Mouse (Mus musculus): ENCODE measurements at regions not wholly inside any gene's neighbourhood (a gene's known extent, or its start where the extent isn't known, plus 50 kb on each side); places are given as distances from the start of the nearest gene placed in this dataset.
"Not testable (repeated sequence)": the region's sequence is repeated elsewhere in the genome, so short reads cannot be mapped to it uniquely, and the experiment has no call there.

DNA sequence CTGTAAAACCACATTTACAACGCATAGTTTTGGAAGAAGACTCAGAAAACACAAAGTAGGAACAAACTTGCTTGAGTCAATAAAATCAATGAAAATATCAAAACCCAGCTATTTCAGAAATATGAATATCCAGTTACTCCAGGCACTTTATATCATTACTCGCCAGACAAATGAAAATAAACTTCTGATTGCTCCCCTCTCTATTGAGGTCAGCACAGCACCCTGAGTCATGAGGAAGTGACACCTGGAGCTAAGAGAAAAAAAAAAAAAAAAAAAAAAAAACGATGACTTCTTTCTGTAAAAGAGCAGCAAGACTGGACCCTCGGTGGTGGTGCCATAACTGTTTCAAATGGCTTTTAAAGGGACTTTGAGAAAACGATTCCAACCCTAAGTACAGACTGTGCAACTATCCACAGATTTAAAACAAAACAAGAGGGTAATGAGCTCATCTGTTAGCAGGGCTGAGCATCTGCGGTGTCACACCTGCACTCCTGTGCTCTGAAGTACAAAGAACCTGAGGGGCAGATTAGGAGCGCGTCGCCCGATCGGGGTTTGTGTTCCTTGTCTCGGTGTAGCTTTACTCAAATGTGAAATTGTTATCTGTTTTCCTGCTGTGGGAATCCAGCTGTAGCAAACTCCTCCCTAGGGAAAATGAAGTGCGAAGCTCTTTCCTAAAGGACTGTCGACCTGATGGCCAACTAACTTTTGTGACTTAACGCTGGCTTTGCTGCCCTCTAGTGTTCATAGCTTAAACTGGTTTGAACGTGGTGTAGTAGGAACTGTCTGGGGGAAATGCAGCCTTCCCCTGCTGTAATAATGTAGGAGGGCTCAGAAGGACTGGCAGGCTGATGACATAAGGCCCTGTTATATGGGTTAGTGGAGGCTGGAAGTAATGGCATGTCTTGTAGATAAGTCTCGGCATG lies 449.9 kb downstream of the Dad1 start:
- Histone ChIP-seq H3K9me3 (ENCODE audit: low read length) (no peaks in the 10 kb centered on the region), H3K27ac (ENCODE audit: low read length) (no peak overlapping the region), H3K4me1 (ENCODE audit: insufficient read depth, low read depth, low read length) (no peaks in the 10 kb centered on the region), H3K27me3 (replicated peaks; ENCODE audit: insufficient read depth, low read length) (no peaks in the 10 kb centered on the region), H3K9ac (replicated peaks; ENCODE audit: low read depth) (no peak overlapping the region), H3K4me2 (replicated peaks; ENCODE audit: low read depth, low read length) (no peak overlapping the region), H3K4me3 (ENCODE audit: low read depth, low read length) (no peak overlapping the region), H3K36me3 (ENCODE audit: insufficient read depth, low read length) (no peaks in the 10 kb centered on the region)
- ATAC-seq (peak; percentile 68), DNase-seq (ENCODE audit: low spot score) (peak; percentile 85)
- 21% methylated on average over 17 of the region's 17 CpGs for WGBS
- TF ChIP-seq CTCF (IDR thresholded peaks at IDR 0.05) = peak; percentile 88
- no peak for TF ChIP-seq EP300 (IDR thresholded peaks at IDR 0.05)

DNA sequence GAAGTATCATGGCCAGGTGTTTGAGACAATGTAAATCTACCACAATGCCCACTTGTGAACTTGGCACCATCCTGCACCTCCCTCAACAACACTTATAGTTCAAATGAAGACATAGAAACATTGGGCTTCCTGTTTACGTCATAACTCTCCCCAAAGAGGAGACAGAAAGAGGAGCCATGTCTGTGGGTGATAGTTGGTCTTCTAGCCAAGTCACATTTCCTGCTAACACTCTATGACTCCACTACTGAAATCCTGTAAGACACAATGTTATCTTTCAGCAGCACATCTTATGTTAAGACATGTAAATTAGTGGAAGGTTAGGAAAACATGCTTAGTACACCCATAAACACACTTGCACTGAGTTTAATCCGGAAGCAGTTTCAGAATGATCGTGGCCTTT lies 451.4 kb downstream of the Dad1 start:
- H3K27ac ChIP-seq (ENCODE audit: low read length) = no peak overlapping the region
- DNase-seq (ENCODE audit: low spot score) = peak; percentile 12
- H3K4me3 ChIP-seq (ENCODE audit: low read depth, low read length) = no peak overlapping the region
- H3K4me2 ChIP-seq (replicated peaks; ENCODE audit: low read depth, low read length) = no peak overlapping the region
- H3K36me3 ChIP-seq (ENCODE audit: insufficient read depth, low read length) = no peaks in the 10 kb centered on the region
- 61% methylated on average over 3 of the region's 3 CpGs for WGBS
- TF ChIP-seq EP300 (IDR thresholded peaks at IDR 0.05) (no peak), CTCF (IDR thresholded peaks at IDR 0.05) (no peak)
- no peaks in the 10 kb centered on the region for H3K27me3 ChIP-seq (replicated peaks; ENCODE audit: insufficient read depth, low read length)
- no peak for ATAC-seq
- H3K9ac ChIP-seq (replicated peaks; ENCODE audit: low read depth) = no peak overlapping the region
- H3K4me1 ChIP-seq (ENCODE audit: insufficient read depth, low read depth, low read length) = no peaks in the 10 kb centered on the region
- H3K9me3 ChIP-seq (ENCODE audit: low read length) = no peaks in the 10 kb centered on the region

DNA sequence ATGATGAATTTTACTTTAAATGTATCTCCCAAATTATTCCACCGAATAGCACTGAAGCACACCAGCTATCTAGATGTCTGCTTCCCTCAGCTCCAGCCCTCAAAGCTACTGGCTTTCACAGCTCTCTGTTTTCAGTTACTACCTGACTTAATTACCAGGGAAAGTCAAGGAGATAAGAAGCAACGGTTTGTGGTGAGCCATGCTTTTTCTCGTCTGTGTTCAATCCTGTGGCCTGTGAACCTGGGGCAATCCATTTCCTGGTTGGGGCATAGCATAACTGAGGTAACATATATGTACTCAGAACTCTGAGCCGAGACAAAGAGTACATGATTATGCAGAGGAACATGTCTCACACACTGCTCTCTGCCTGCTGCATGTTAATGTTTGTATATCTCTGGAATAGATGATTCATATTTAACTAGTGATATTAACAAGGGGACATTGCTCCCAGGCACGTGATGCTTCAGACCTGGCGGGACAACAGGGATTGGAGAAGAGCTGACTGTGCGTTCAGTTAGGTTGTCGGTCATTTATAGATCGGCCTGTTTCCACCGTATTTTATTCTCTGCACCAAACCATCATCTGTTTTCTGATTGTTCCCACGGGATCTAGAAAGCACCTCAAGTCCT lies 453.3 kb downstream of the Dad1 start:
- WGBS = 72% methylated on average over 11 of the region's 11 CpGs
- Histone ChIP-seq H3K27ac (ENCODE audit: low read length) (no peak overlapping the region), H3K36me3 (ENCODE audit: insufficient read depth, low read length) (no peaks in the 10 kb centered on the region), H3K9me3 (ENCODE audit: low read length) (no peaks in the 10 kb centered on the region), H3K4me1 (ENCODE audit: insufficient read depth, low read depth, low read length) (no peaks in the 10 kb centered on the region), H3K4me3 (ENCODE audit: low read depth, low read length) (no peak overlapping the region), H3K9ac (replicated peaks; ENCODE audit: low read depth) (no peak overlapping the region), H3K4me2 (replicated peaks; ENCODE audit: low read depth, low read length) (no peak overlapping the region), H3K27me3 (replicated peaks; ENCODE audit: insufficient read depth, low read length) (no peaks in the 10 kb centered on the region)
- TF ChIP-seq EP300 (IDR thresholded peaks at IDR 0.05) (no peak), CTCF (IDR thresholded peaks at IDR 0.05) (no peak)
- DNase-seq (ENCODE audit: low spot score) = no peak
- ATAC-seq = no peak

DNA sequence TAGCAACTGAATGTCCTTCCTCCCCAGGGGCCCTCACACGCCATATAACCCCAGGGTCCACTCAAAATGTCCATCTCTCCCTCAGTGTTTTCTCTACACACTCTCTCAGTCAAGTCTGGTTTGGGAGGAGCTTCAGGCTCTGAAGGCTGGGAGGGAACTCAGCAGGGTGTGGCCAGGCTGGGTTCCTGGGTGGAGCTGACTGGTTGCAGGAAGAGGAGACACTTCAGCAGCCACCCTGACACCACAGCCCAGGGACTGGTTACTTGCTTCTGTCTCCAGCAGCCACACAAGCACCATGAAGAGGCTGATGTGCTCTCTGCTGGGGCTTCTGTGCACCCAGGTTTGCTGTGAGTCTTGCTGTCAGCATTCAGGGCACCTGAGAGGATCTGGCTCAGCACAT lies 458.7 kb downstream of the Dad1 start:
- not testable (repeated sequence) for DNase-seq (ENCODE audit: low spot score); H3K27ac ChIP-seq (ENCODE audit: low read length); H3K9me3 ChIP-seq (ENCODE audit: low read length); ATAC-seq; H3K27me3 ChIP-seq (replicated peaks; ENCODE audit: insufficient read depth, low read length); H3K9ac ChIP-seq (replicated peaks; ENCODE audit: low read depth); H3K36me3 ChIP-seq (ENCODE audit: insufficient read depth, low read length); H3K4me1 ChIP-seq (ENCODE audit: insufficient read depth, low read depth, low read length); H3K4me3 ChIP-seq (ENCODE audit: low read depth, low read length); H3K4me2 ChIP-seq (replicated peaks; ENCODE audit: low read depth, low read length)
- 55% methylated on average over 1 of the region's 1 CpGs for WGBS

DNA sequence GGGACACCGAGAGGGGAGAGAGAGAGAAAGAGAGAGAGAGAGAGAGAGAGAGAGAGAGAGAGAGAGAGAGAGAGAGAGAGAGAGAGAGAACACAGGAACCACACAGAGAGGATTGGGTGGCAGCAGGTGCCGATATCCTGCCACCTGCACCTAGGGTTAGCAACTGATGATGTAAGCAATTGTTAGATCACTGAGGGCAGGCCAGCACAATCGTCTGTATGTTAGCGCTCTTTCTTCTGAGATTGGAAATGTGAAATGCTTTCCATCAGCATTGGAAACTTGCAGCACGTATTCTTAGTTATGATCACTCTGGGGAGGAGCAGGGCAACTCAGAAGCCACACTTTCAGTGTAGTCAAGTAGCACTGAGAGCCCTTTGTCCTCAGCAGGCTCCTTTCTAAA lies 459.4 kb downstream of the Dad1 start:
- no peak for ATAC-seq
- Histone ChIP-seq H3K27ac (ENCODE audit: low read length) (no peak overlapping the region), H3K27me3 (replicated peaks; ENCODE audit: insufficient read depth, low read length) (no peaks in the 10 kb centered on the region), H3K9ac (replicated peaks; ENCODE audit: low read depth) (no peak overlapping the region), H3K36me3 (ENCODE audit: insufficient read depth, low read length) (no peaks in the 10 kb centered on the region), H3K4me3 (ENCODE audit: low read depth, low read length) (no peak overlapping the region), H3K4me2 (replicated peaks; ENCODE audit: low read depth, low read length) (no peak overlapping the region), H3K4me1 (ENCODE audit: insufficient read depth, low read depth, low read length) (no peaks in the 10 kb centered on the region), H3K9me3 (ENCODE audit: low read length) (no peaks in the 10 kb centered on the region)
- DNase-seq (ENCODE audit: low spot score) = no peak
- 70% methylated on average over 5 of the region's 5 CpGs for WGBS
- no peak for TF ChIP-seq EP300 (IDR thresholded peaks at IDR 0.05)
- no peak for TF ChIP-seq CTCF (IDR thresholded peaks at IDR 0.05)

DNA sequence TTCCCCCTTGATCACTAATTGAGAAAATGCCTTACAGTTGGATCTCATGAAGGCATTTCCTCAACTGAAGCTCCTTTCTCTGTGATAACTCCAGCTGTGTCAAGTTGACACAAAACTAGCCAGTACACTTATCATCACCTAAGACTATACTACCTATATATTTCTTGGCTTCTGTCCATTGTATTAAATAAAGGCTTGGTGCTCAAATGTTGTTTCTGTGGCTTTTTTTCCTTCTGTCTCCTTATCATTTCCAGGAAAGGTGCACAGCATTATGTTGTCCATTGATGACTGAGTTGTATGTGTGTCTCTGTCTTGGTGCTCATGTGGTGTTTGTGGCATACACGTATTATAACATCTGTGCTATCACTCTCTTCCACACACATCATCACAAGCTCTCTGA lies 461.5 kb downstream of the Dad1 start:
- H3K27ac ChIP-seq (ENCODE audit: low read length); H3K4me3 ChIP-seq (ENCODE audit: low read depth, low read length); H3K27me3 ChIP-seq (replicated peaks; ENCODE audit: insufficient read depth, low read length); H3K4me2 ChIP-seq (replicated peaks; ENCODE audit: low read depth, low read length); H3K9ac ChIP-seq (replicated peaks; ENCODE audit: low read depth); ATAC-seq; H3K4me1 ChIP-seq (ENCODE audit: insufficient read depth, low read depth, low read length); DNase-seq (ENCODE audit: low spot score); H3K9me3 ChIP-seq (ENCODE audit: low read length); H3K36me3 ChIP-seq (ENCODE audit: insufficient read depth, low read length): not testable (repeated sequence)
- WGBS = 77% methylated on average over 1 of the region's 1 CpGs

DNA sequence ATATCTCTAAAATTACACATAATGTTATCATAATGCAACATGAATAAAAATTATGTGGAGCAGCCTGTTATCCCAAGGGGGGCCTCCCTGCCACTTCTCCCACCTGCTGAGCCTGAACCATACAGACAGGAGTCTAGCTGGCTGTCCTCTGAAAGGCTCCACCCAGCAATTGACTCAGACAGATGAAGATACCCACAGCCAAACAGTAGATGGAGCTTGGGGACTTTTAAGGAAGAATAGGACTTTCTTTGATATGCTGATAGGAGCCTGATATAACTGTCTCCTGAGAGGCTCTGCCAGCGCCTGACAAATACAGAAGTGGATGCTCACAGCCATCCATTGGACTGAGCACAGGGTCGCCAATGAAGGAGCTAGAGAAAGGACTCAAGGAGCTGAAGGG lies 468.4 kb downstream of the Dad1 start:
- H3K27me3 ChIP-seq (replicated peaks; ENCODE audit: insufficient read depth, low read length); H3K9me3 ChIP-seq (ENCODE audit: low read length); H3K4me2 ChIP-seq (replicated peaks; ENCODE audit: low read depth, low read length); H3K4me1 ChIP-seq (ENCODE audit: insufficient read depth, low read depth, low read length); H3K4me3 ChIP-seq (ENCODE audit: low read depth, low read length); H3K27ac ChIP-seq (ENCODE audit: low read length); H3K36me3 ChIP-seq (ENCODE audit: insufficient read depth, low read length); ATAC-seq; DNase-seq (ENCODE audit: low spot score); H3K9ac ChIP-seq (replicated peaks; ENCODE audit: low read depth): not testable (repeated sequence)
- 70% methylated on average over 2 of the region's 2 CpGs for WGBS

Measured in lung, postnatal 0 days (tissue).